Mouse (Mus musculus): ENCODE data around the gene Srp68.
"Not testable (repeated sequence)": the region's sequence is repeated elsewhere in the genome, so short reads cannot be mapped to it uniquely, and the experiment has no call there.

Srp68 gene

GRCm38 (mm10) chr11:116282912-116283521 is 9.0 kb upstream of the Srp68 start:
- no peak for DNase-seq

GRCm38 (mm10) chr11:116282089-116282488 is 8.1 kb upstream of the Srp68 start:
- DNase-seq, result no peak

GRCm38 (mm10) chr11:116281671-116282070 is 7.7 kb upstream of the Srp68 start:
- DNase-seq, result no peak

GRCm38 (mm10) chr11:116280751-116281663 is 7.0 kb upstream of the Srp68 start, which contains the start of gene Galr2:
Galr2 (plus strand) TSS chr11:116280939.
- DNase-seq, result no peak

- not testable (repeated sequence) for DNase-seq
Observed at GRCm38 (mm10) chr11:116277184-116277583, 3.2 kb upstream of the Srp68 start.

- DNase-seq, result no peak
Observed at GRCm38 (mm10) chr11:116273469-116274044, 460 bp downstream of the Srp68 start.

GRCm38 (mm10) chr11:116272589-116273468 is 1.2 kb downstream of the Srp68 start:
- DNase-seq, result no peak

GRCm38 (mm10) chr11:116269560-116269959 is 4.5 kb downstream of the Srp68 start:
- DNase-seq, result no peak

- no peak for DNase-seq
Observed at GRCm38 (mm10) chr11:116268313-116268712, 5.7 kb downstream of the Srp68 start.

- DNase-seq, result no peak
Observed at GRCm38 (mm10) chr11:116267637-116268036, 6.4 kb downstream of the Srp68 start.

GRCm38 (mm10) chr11:116265850-116266249 is 8.2 kb downstream of the Srp68 start:
- DNase-seq, result no peak

GRCm38 (mm10) chr11:116265352-116265751 is 8.7 kb downstream of the Srp68 start:
- no peak for DNase-seq

- peak; percentile 87 to 92 for DNase-seq
Observed at GRCm38 (mm10) chr11:116260259-116260658, 13.8 kb downstream of the Srp68 start.

GRCm38 (mm10) chr11:116259461-116259860 is 14.6 kb downstream of the Srp68 start:
- DNase-seq, result no peak

- no peak for DNase-seq
Observed at GRCm38 (mm10) chr11:116255982-116256675, 17.9 kb downstream of the Srp68 start.

- no peak for DNase-seq
Observed at GRCm38 (mm10) chr11:116255090-116255981, 18.7 kb downstream of the Srp68 start.

GRCm38 (mm10) chr11:116254627-116255026 is 19.4 kb downstream of the Srp68 start:
- DNase-seq, result peak; percentile 71 to 84

- no peak for DNase-seq
Observed at GRCm38 (mm10) chr11:116253076-116253600, 20.9 kb downstream of the Srp68 start.

- DNase-seq, result no peak
Observed at GRCm38 (mm10) chr11:116250898-116251297, 23.1 kb downstream of the Srp68 start.

- DNase-seq, result peak in 1 of 2 experiments; percentile 45
Observed at GRCm38 (mm10) chr11:116247502-116248222, 26.4 kb downstream of the Srp68 start.

Measured in lung, adult 18-20 months (tissue).